Mouse (Mus musculus) liver, embryonic 16.5 days (tissue): Measurements from ENCODE around the gene Prlh. TPM values are rescaled to one million over a fixed set of nuclear protein-coding genes. Genes with fewer than 3 reads are reported as not detected.

ENCODE experiments used
- ATAC-seq: fragments of 200-750 bp; cut with Nextera tagmentation; 2 replicates; pipeline ENCODE4 v1.8.0; 2017; ENCODE audit warnings: low read depth, mild to moderate bottlenecking, moderate number of reproducible peaks, moderate library complexity
- H3K27ac ChIP-seq: fragments of 300-500 bp; sonication (generic); 2 replicates; pipeline ENCODE4 v1.5.1; 2014; ENCODE audit warnings: mild to moderate bottlenecking, low read length
- H3K27me3 ChIP-seq: fragments of 300-500 bp; sonication (generic); 2 replicates; pipeline ENCODE4 v1.6.1; 2014; ENCODE audit warnings: low read depth, low read length, mixed read lengths; ENCODE audit not compliant: control insufficient read depth, insufficient read depth
- H3K36me3 ChIP-seq: fragments of 300-500 bp; sonication (generic); 2 replicates; pipeline ENCODE4 v1.6.1; 2014; ENCODE audit warnings: mild to moderate bottlenecking; ENCODE audit not compliant: control insufficient read depth, insufficient read depth
- H3K4me1 ChIP-seq: fragments of 300-500 bp; sonication (generic); 2 replicates; pipeline ENCODE4 v1.6.1; 2014; ENCODE audit warnings: low read depth, low read length, mixed read lengths; ENCODE audit not compliant: control insufficient read depth
- H3K4me2 ChIP-seq: fragments of 300-500 bp; sonication (generic); 2 replicates; pipeline ENCODE4 v1.6.1; 2014; ENCODE audit warnings: low read depth, low read length, mixed read lengths
- H3K4me3 ChIP-seq: fragments of 300-500 bp; sonication (generic); 2 replicates; pipeline ENCODE4 v1.5.1; 2014; ENCODE audit warnings: low read depth, mild to moderate bottlenecking, low read length
- H3K9ac ChIP-seq: fragments of 300-500 bp; sonication (generic); 2 replicates; pipeline ENCODE4 v1.6.1; 2014; ENCODE audit warnings: low read depth, low read length
- H3K9me3 ChIP-seq: fragments of 300-500 bp; sonication (generic); replicated peaks from 2 replicates; pipeline ENCODE4 v1.6.1; 2016; ENCODE audit warnings: low read length; ENCODE audit not compliant: control insufficient read depth
- WGBS: fragments of 180-500 bp; shearing (Covaris S2); extraction: QIAGEN DNeasy Blood & Tissue Kit; methylation state at CpG from one replicate; pipeline ENCODE4 v1.1.7; 2014; ENCODE audit not compliant: insufficient replicate concordance; 5-methylcytosine and 5-hydroxymethylcytosine counted together
- polyA plus RNA-seq: library from polyadenylated mRNA; unstranded; fragments of >200 nt; fragmentation: Nextera tagmentation; extraction: Ambion mirVana; gene quantifications from 2 replicates; pipeline ENCODE4 v1.2.1, GENCODE M21; 2015

Prlh gene
- polyA plus RNA-seq, 1 experiment from 2014 or later: not detected

GRCm38 (mm10) chr1:90914948-90915569, 37.8 kb upstream of the Prlh start, which contains the start of gene Mlph:
Mlph (plus strand) TSS chr1:90915085.
- H3K9me3 ChIP-seq: no peaks in the 10 kb centered on the region
- ATAC-seq: 0 out of 2 replicates have a peak, but pooled peaks have one; percentile 32

GRCm38 (mm10) chr1:90917509-90917908, 35.4 kb upstream of the Prlh start:
- Histone ChIP-seq H3K36me3 (no peaks in the 10 kb centered on the region), H3K27me3 (no peaks in the 10 kb centered on the region), H3K27ac (no peak overlapping the region), H3K9ac (no peak overlapping the region), H3K4me2 (no peak overlapping the region), H3K4me3 (no peak overlapping the region), H3K4me1 (no peaks in the 10 kb centered on the region), H3K9me3 (no peaks in the 10 kb centered on the region)
- WGBS: 39% methylated on average over 6 of the region's 6 CpGs
- ATAC-seq: no peak

More at GRCm38 (mm10) chr1:90914948-90915569, 37.8 kb upstream of the Prlh start, which contains the start of gene Mlph:
- H3K4me1 ChIP-seq: no peaks in the 10 kb centered on the region
- no peaks in the 10 kb centered on the region for H3K27me3 ChIP-seq
- 0 out of 2 replicates have a peak within 1 kb of the TSS, but pooled peaks have one; percentile 15 for H3K4me2 ChIP-seq
- WGBS: 10% methylated on average over 17 of the region's 18 CpGs
- no peaks in the 10 kb centered on the region for H3K36me3 ChIP-seq
- no peak within 1 kb of the TSS for H3K9ac ChIP-seq
- H3K4me3 ChIP-seq: no peak within 1 kb of the TSS
- no peak within 1 kb of the TSS for H3K27ac ChIP-seq

- Histone ChIP-seq H3K27me3 (no peaks in the 10 kb centered on the region), H3K4me2 (no peak overlapping the region), H3K36me3 (no peaks in the 10 kb centered on the region), H3K4me1 (no peaks in the 10 kb centered on the region), H3K9ac (no peak overlapping the region), H3K9me3 (no peaks in the 10 kb centered on the region), H3K27ac (no peak overlapping the region), H3K4me3 (no peak overlapping the region)
- WGBS: 65% methylated on average over 9 of the region's 9 CpGs
- no peak for ATAC-seq
These were observed 31.2 kb upstream of the Prlh start for GRCm38 (mm10) chr1:90921687-90922086.

- H3K36me3 ChIP-seq: no peaks in the 10 kb centered on the region
- 68% methylated on average over 4 of the region's 4 CpGs for WGBS
- no peak for ATAC-seq
- no peaks in the 10 kb centered on the region; the same call in 1 of the 2 replicates for H3K4me1 ChIP-seq
- no peak overlapping the region for H3K27ac ChIP-seq
- H3K9me3 ChIP-seq: no peaks in the 10 kb centered on the region
- H3K27me3 ChIP-seq: peaks cover 9% of the 10 kb centered on the region
- H3K9ac ChIP-seq: no peak overlapping the region
- no peak overlapping the region for H3K4me3 ChIP-seq
- H3K4me2 ChIP-seq: no peak overlapping the region
These were observed 26.9 kb upstream of the Prlh start for GRCm38 (mm10) chr1:90926030-90926429.

DNA sequence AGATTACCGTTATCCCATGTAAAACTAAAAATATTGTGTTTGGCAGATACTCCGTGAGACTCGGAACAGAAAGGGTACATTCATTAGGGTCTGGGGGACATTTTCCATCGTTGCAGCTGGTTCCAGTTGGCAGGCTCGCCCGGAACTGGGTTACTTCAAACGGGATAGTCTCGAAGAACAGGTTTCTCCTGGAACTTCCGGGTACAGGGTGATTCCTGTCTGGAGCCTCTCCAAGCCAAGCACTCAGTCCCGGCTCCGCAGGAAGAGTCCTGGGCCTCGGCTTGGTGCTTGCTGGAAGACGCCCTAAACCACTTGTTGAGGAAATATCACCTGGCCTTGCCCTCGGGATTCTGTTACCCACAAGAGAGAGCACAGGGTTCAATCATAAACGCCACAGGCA, 25.6 kb upstream of the Prlh start:
- ATAC-seq: no peak
- peaks cover 9% of the 10 kb centered on the region for H3K27me3 ChIP-seq
- WGBS: 37% methylated on average over 15 of the region's 15 CpGs

DNA sequence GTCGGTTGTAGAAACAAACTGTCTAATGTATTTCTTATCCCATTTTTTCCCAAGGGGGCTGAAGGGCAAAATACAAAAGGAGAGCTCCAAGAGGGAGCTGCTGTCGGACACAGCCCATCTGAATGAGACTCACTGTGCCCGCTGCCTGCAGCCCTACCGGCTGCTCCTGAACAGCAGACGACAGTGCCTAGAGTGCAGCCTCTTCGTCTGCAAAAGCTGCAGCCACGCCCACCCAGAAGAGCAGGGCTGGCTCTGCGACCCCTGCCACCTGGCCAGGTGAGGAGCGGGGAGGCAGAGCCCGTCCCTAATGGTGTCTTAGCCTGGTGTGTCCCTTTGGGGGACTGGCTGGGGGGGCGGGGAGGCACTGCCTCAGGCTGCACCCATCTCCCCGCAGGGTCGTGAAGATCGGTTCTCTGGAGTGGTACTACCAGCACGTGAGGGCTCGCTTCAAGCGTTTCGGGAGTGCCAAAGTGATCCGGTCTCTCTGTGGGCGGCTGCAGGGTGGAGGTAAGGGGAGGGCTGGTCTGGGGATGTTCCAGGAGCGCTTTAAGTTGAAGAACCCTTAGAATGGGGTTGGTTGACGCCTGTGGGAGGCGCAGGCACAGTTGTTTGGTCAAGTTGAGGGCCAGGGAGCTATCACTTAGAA, 24.9 kb upstream of the Prlh start:
- H3K27me3 ChIP-seq: peaks cover 9% of the 10 kb centered on the region
- ATAC-seq: no peak
- H3K4me2 ChIP-seq: peak overlapping the region; percentile 12; the same call in 1 of the 2 replicates
- H3K9ac ChIP-seq: no peak overlapping the region
- no peaks in the 10 kb centered on the region for H3K36me3 ChIP-seq
- no peaks in the 10 kb centered on the region for H3K9me3 ChIP-seq
- no peak overlapping the region for H3K27ac ChIP-seq
- no peak overlapping the region for H3K4me3 ChIP-seq
- H3K4me1 ChIP-seq: no peaks in the 10 kb centered on the region; the same call in 1 of the 2 replicates
- 4% methylated on average over 23 of the region's 23 CpGs for WGBS

More for the DNA sequence above, 25.6 kb upstream of the Prlh start:
- Histone ChIP-seq H3K4me3 (no peak overlapping the region), H3K4me1 (no peaks in the 10 kb centered on the region; the same call in 1 of the 2 replicates), H3K4me2 (no peak overlapping the region), H3K36me3 (no peaks in the 10 kb centered on the region), H3K9ac (no peak overlapping the region), H3K27ac (no peak overlapping the region), H3K9me3 (no peaks in the 10 kb centered on the region)

DNA sequence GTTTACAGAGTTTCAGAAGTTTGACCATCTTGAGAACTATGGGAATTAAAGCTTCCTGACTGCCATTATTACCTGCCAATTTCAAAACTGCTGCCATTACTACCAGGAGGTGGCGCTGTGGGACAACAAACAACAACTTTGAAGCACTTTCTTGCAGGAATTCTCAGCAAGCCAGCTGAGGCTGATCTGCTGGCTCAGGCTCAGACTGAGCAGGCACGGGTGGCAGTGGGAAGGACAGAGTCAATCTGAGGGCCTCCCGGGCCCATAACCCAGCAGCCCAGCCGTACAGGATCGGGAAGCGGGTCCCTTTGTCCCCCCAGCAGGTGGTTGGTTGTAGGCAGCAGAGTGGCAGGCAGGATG, 24.4 kb upstream of the Prlh start:
- 9% methylated on average over 6 of the region's 6 CpGs for WGBS

GRCm38 (mm10) chr1:90933001-90933400, 19.9 kb upstream of the Prlh start:
- WGBS: 50% methylated on average over 5 of the region's 5 CpGs
- H3K36me3 ChIP-seq: no peaks in the 10 kb centered on the region
- H3K4me3 ChIP-seq: no peak overlapping the region
- H3K27ac ChIP-seq: no peak overlapping the region
- H3K4me1 ChIP-seq: no peaks in the 10 kb centered on the region; the same call in 1 of the 2 replicates
- H3K9ac ChIP-seq: no peak overlapping the region
- no peak overlapping the region for H3K4me2 ChIP-seq
- no peaks in the 10 kb centered on the region for H3K9me3 ChIP-seq
- peaks cover 4% of the 10 kb centered on the region for H3K27me3 ChIP-seq
- no peak for ATAC-seq

More for the DNA sequence above, 24.4 kb upstream of the Prlh start:
- Histone ChIP-seq H3K27me3 (peaks cover 9% of the 10 kb centered on the region), H3K4me3 (no peak overlapping the region), H3K27ac (no peak overlapping the region), H3K9me3 (no peaks in the 10 kb centered on the region), H3K9ac (no peak overlapping the region), H3K4me1 (no peaks in the 10 kb centered on the region; the same call in 1 of the 2 replicates), H3K4me2 (no peak overlapping the region), H3K36me3 (no peaks in the 10 kb centered on the region)
- ATAC-seq: no peak

DNA sequence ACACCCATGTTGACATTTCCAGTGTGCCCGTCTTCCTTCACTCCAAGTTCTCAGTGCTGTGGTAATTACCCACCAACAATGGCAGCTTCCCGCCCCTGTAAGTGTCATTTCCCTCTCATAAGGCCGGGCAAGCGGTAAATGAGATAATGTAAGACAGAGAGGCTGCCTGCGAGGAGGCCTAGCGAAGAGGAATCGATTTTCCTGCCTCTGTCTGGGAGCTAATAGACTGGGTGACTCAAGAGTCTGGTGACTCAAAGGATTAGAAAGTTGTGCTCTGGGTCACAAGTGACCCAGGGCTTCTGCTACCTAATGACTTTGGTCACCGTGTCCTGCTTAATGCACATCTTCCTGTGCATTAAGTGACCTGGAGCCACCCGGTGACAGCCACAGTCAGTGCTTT, 15.9 kb upstream of the Prlh start:
- H3K9ac ChIP-seq: no peak overlapping the region
- H3K36me3 ChIP-seq: no peaks in the 10 kb centered on the region
- no peaks in the 10 kb centered on the region for H3K27me3 ChIP-seq
- ATAC-seq: no peak
- H3K27ac ChIP-seq: no peak overlapping the region
- H3K9me3 ChIP-seq: no peaks in the 10 kb centered on the region
- no peaks in the 10 kb centered on the region for H3K4me1 ChIP-seq
- H3K4me3 ChIP-seq: no peak overlapping the region
- no peak overlapping the region for H3K4me2 ChIP-seq
- 63% methylated on average over 9 of the region's 9 CpGs for whole genome bisulfite sequencing
